Mouse (Mus musculus) CH12.LX (cell line): ENCODE data around the gene St14. TPM values are rescaled to one million over a fixed set of nuclear protein-coding genes. Genes with fewer than 3 reads are reported as not detected.

ENCODE experiments used
- DNase-seq: peaks from one replicate; pipeline ENCODE4 v3.0.0-alpha.2; 2013; ENCODE audit errors: extremely low read depth
- H3K27ac ChIP-seq: 2 replicates; pipeline ENCODE4 v1.5.1; 2012; ENCODE audit warnings: low read depth, mild to moderate bottlenecking, control low read depth, moderate library complexity; ENCODE audit not compliant: insufficient read depth
- H3K27me3 ChIP-seq: replicated peaks from 2 replicates; pipeline ENCODE3; 2012; ENCODE audit warnings: inconsistent platforms
- H3K36me3 ChIP-seq, 2 experiments: replicated peaks in 1 of 2; 2 replicates each; pipeline versions ENCODE3 to v1.6.1; 2012; ENCODE audit warnings: inconsistent platforms in 1 of 2, low read length in 1 of 2, mild to moderate bottlenecking in 1 of 2, mixed read lengths in 1 of 2, moderate library complexity in 1 of 2; ENCODE audit not compliant: control insufficient read depth in 1 of 2, insufficient read depth in 1 of 2
- H3K4me1 ChIP-seq, 2 experiments: 2 replicates each; pipeline ENCODE4 v1.6.1; 2012; ENCODE audit warnings: inconsistent platforms in 1 of 2, moderate library complexity in 1 of 2; ENCODE audit not compliant: insufficient read depth in 2 of 2, control insufficient read depth in 1 of 2
- H3K4me2 ChIP-seq: 2 replicates; pipeline ENCODE4 v1.6.1; 2012; ENCODE audit warnings: low read depth, mild to moderate bottlenecking, control low read depth; ENCODE audit not compliant: poor library complexity, insufficient read depth, severe bottlenecking
- H3K4me3 ChIP-seq, 3 experiments: fragments of 150-350 bp in 1 of 3; sonication (generic) in 1 of 3; replicated peaks in 1 of 3; 2 replicates each; pipeline versions ENCODE3 to v1.5.1; 2011 to 2012; ENCODE audit warnings: low read depth in 2 of 3, low read length in 2 of 3, mild to moderate bottlenecking in 2 of 3, moderate library complexity in 2 of 3, control low read depth in 1 of 3, improper control_type of control experiment in 1 of 3, inconsistent platforms in 1 of 3, mixed read lengths in 1 of 3; ENCODE audit not compliant: poor library complexity in 1 of 3
- H3K79me2 ChIP-seq: replicated peaks from 2 replicates; pipeline ENCODE4 v1.6.1; 2012; ENCODE audit warnings: mild to moderate bottlenecking, moderate library complexity; ENCODE audit not compliant: control insufficient read depth, poor library complexity, insufficient read depth, severe bottlenecking; ENCODE audit errors: extremely low read depth
- H3K9ac ChIP-seq: 2 replicates; pipeline ENCODE4 v1.6.1; 2012; ENCODE audit warnings: low read depth, mild to moderate bottlenecking, control low read depth, moderate library complexity; ENCODE audit not compliant: insufficient read depth
- H3K9me3 ChIP-seq: replicated peaks from 2 replicates; pipeline ENCODE3; 2012; ENCODE audit warnings: low read length, inconsistent platforms, mixed read lengths
- CHD2 ChIP-seq: IDR thresholded peaks from 2 replicates; pipeline ENCODE4 v1.6.1; 2011; ENCODE audit warnings: low read length, improper control_type of control experiment
- GABPA ChIP-seq: IDR thresholded peaks from 2 replicates; pipeline ENCODE4 v1.6.1; 2012; ENCODE audit warnings: low read depth, low read length, improper control_type of control experiment, inconsistent platforms; ENCODE audit not compliant: insufficient replicate concordance
- HCFC1 ChIP-seq: IDR thresholded peaks from 2 replicates; pipeline ENCODE4 v1.6.1; 2012; ENCODE audit warnings: low read depth, mild to moderate bottlenecking, inconsistent platforms, low read length, improper control_type of control experiment
- IRF4 ChIP-seq: IDR thresholded peaks from 2 replicates; pipeline ENCODE4 v1.6.1; 2014; ENCODE audit warnings: low read depth, mild to moderate bottlenecking, inconsistent platforms, low read length, improper control_type of control experiment
- JUND ChIP-seq: conservative IDR thresholded peaks from 2 replicates; pipeline ENCODE4 v1.6.1; 2011; ENCODE audit warnings: low read depth, low read length, improper control_type of control experiment
- KAT2A ChIP-seq: IDR thresholded peaks from 2 replicates; pipeline ENCODE4 v1.6.1; 2012; ENCODE audit warnings: low read length, improper control_type of control experiment, inconsistent platforms; ENCODE audit not compliant: insufficient replicate concordance
- MAFK ChIP-seq: IDR thresholded peaks from 2 replicates; pipeline ENCODE4 v1.6.1; 2011; ENCODE audit warnings: low read length, improper control_type of control experiment; ENCODE audit not compliant: insufficient replicate concordance
- MAX ChIP-seq: IDR thresholded peaks from 2 replicates; pipeline ENCODE4 v1.6.1; 2011; ENCODE audit warnings: low read length, improper control_type of control experiment
- MAZ ChIP-seq: IDR thresholded peaks from 2 replicates; pipeline ENCODE4 v1.6.1; 2012; ENCODE audit warnings: low read depth, mild to moderate bottlenecking, inconsistent platforms, low read length, improper control_type of control experiment, moderate library complexity
- MEF2A ChIP-seq: IDR thresholded peaks from 2 replicates; pipeline ENCODE4 v1.6.1; 2014; ENCODE audit warnings: low read depth, mild to moderate bottlenecking, inconsistent platforms, low read length, improper control_type of control experiment, borderline replicate concordance
- MXI1 ChIP-seq: IDR thresholded peaks from 2 replicates; pipeline ENCODE4 v1.6.1; 2011; ENCODE audit warnings: mild to moderate bottlenecking, low read depth, low read length, improper control_type of control experiment
- NELFE ChIP-seq: IDR thresholded peaks from 2 replicates; pipeline ENCODE4 v1.6.1; 2011; ENCODE audit warnings: low read depth, low read length, improper control_type of control experiment
- PAX5 ChIP-seq: IDR thresholded peaks from 2 replicates; pipeline ENCODE4 v1.6.1; 2012; ENCODE audit warnings: low read length, inconsistent platforms, mixed read lengths
- POLR2AphosphoS2 ChIP-seq: IDR thresholded peaks from 2 replicates; pipeline ENCODE4 v1.6.1; 2011; ENCODE audit warnings: low read depth, low read length, improper control_type of control experiment
- RAD21 ChIP-seq: IDR thresholded peaks from 2 replicates; pipeline ENCODE4 v1.6.1; 2011; ENCODE audit warnings: low read depth, mild to moderate bottlenecking, low read length, improper control_type of control experiment, moderate library complexity
- SMC3 ChIP-seq: IDR thresholded peaks from 2 replicates; pipeline ENCODE4 v1.6.1; 2011; ENCODE audit warnings: low read depth, low read length, improper control_type of control experiment
- TCF12 ChIP-seq: IDR thresholded peaks from 2 replicates; pipeline ENCODE4 v1.6.1; 2014; ENCODE audit warnings: low read depth, mild to moderate bottlenecking, inconsistent platforms, low read length, improper control_type of control experiment
- UBTF ChIP-seq: IDR thresholded peaks from 2 replicates; pipeline ENCODE4 v1.6.1; 2012; ENCODE audit warnings: low read depth, mild to moderate bottlenecking, inconsistent platforms, low read length, improper control_type of control experiment, moderate library complexity
- USF1 ChIP-seq: IDR thresholded peaks from 2 replicates; pipeline ENCODE4 v1.6.1; 2014; ENCODE audit warnings: low read depth, mild to moderate bottlenecking, inconsistent platforms, low read length, improper control_type of control experiment
- ZKSCAN1 ChIP-seq: IDR thresholded peaks from 2 replicates; pipeline ENCODE4 v1.6.1; 2012; ENCODE audit warnings: low read depth, inconsistent platforms, low read length, improper control_type of control experiment, borderline replicate concordance
- ZMIZ1 ChIP-seq: IDR thresholded peaks from 2 replicates; pipeline ENCODE4 v1.6.1; 2012; ENCODE audit warnings: low read depth, mild to moderate bottlenecking, inconsistent platforms, low read length, improper control_type of control experiment
- ZNF384 ChIP-seq: IDR thresholded peaks from 2 replicates; pipeline ENCODE4 v1.6.1; 2012; ENCODE audit warnings: low read depth, low read length, improper control_type of control experiment, inconsistent platforms
- dilution Hi-C: fragments of 300-500 bp; cut with MboI; formaldehyde crosslinking; loops from 2 replicates; pipeline ENCODE4 v1.14.3; 2020; ENCODE audit warnings: low sequenced_read_pairs; ENCODE audit not compliant: extremely low pct_unique_long_range_greater_than_20kb, extremely low pct_ligation_motif_present
- in situ Hi-C: fragments of 300-500 bp; cut with MboI; formaldehyde crosslinking; loops from 3 replicates; pipeline ENCODE4 v1.14.3; 2019; ENCODE audit warnings: low sequenced_read_pairs, low pct_ligation_motif_present, low pct_unique_long_range_greater_than_20kb, mixed read lengths
- polyA plus RNA-seq: library from polyadenylated mRNA; unstranded; fragments of >175 nt; gene quantifications from 2 replicates; pipeline ENCODE4 v1.2.1, GENCODE M21; 2012; ENCODE audit warnings: low read depth; ENCODE audit not compliant: insufficient read length
- total RNA-seq, 2 experiments: library from RNA; depleted of rRNA; stranded (reverse); fragments of 300-350 nt in 1 of 2; fragments of >200 nt in 1 of 2; gene quantifications; 2 replicates each; pipeline ENCODE4 v1.2.3; 2012 to 2014

The St14 gene
- total and polyA plus RNA-seq, 3 experiments = 4.3 to 10.9 (median 8.6) TPM

- no peaks in the 10 kb centered on the region for H3K4me1 ChIP-seq
- DNase-seq = no peak
- no peak overlapping the region for H3K9ac ChIP-seq
- in situ Hi-C loops = no loop called here
- no peak for TF ChIP-seq UBTF
- TF ChIP-seq MEF2A = no peak
- no peak for TF ChIP-seq ZKSCAN1
- no peak for TF ChIP-seq USF1
- TF ChIP-seq MAX = no peak
- TF ChIP-seq, all 38 proteins: peak for 0
- H3K4me2 ChIP-seq = no peak overlapping the region
- no peaks in the 10 kb centered on the region for H3K27me3 ChIP-seq
- dilution Hi-C loops = no loop called here
- no peaks in the 10 kb centered on the region for H3K79me2 ChIP-seq
- H3K4me3 ChIP-seq = no peak overlapping the region
- no peaks in the 10 kb centered on the region for H3K9me3 ChIP-seq
- H3K27ac ChIP-seq = no peak overlapping the region
- peaks cover 0 to 18% of the 10 kb centered on the region in 2 experiments for H3K36me3 ChIP-seq
These were observed 56.8 kb downstream of the St14 start for GRCm38 (mm10) chr9:31074836-31075235.

GRCm38 (mm10) chr9:31073797-31074196 is 57.9 kb downstream of the St14 start:
- no peak overlapping the region for H3K9ac ChIP-seq
- no peaks in the 10 kb centered on the region for H3K9me3 ChIP-seq
- H3K4me1 ChIP-seq = no peaks in the 10 kb centered on the region
- dilution Hi-C loops = no loop called here
- TF ChIP-seq HCFC1 (no peak), CHD2 (no peak), MXI1 (no peak), TCF12 (no peak), POLR2AphosphoS2 (no peak), GABPA (no peak), SMC3 (no peak), PAX5 (no peak), ZMIZ1 (no peak)
- TF ChIP-seq, all 38 proteins: peak for 0
- Histone ChIP-seq H3K36me3 (peaks cover 0 to 23% of the 10 kb centered on the region in 2 experiments), H3K79me2 (no peaks in the 10 kb centered on the region), H3K27ac (no peak overlapping the region), H3K4me3 (no peak overlapping the region), H3K27me3 (no peaks in the 10 kb centered on the region), H3K4me2 (no peak overlapping the region)
- no peak for DNase-seq
- in situ Hi-C loops = no loop called here

DNA sequence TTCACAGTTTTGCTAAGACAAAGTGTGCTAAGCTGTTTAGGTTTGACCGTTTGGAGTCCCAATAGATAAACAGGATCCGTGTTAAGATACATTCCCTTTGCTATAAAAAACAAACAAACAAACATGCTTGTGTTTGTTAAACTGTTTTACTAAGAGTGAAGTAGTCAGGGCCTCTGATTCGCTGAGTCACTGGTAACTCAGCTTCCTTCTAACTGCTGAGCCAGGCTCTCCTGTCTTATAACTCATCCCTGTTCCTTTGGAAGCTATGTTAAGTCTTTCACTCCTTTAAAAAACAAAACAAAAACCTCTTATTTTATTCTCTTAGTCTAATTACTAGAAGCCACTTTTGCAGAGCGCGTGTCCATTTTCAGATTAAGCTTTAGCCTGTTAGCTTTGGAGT is 59.4 kb downstream of the St14 start:
- dilution Hi-C loops (no loop called here), in situ Hi-C loops (no loop called here)
- no peaks in the 10 kb centered on the region for H3K27me3 ChIP-seq
- H3K4me1 ChIP-seq = no peaks in the 10 kb centered on the region
- no peak for DNase-seq
- peaks cover 0 to 28% of the 10 kb centered on the region in 2 experiments for H3K36me3 ChIP-seq
- no peak for TF ChIP-seq RAD21
- no peak for TF ChIP-seq JUND
- TF ChIP-seq IRF4 = no peak
- TF ChIP-seq HCFC1 = no peak
- TF ChIP-seq ZNF384 = no peak
- no peak for TF ChIP-seq MEF2A
- no peak for TF ChIP-seq NELFE
- no peak for TF ChIP-seq MAZ
- TF ChIP-seq ZMIZ1 = no peak
- TF ChIP-seq CHD2 = no peak
- TF ChIP-seq MAFK = no peak
- TF ChIP-seq USF1 = no peak
- TF ChIP-seq PAX5 = no peak
- no peak for TF ChIP-seq KAT2A
- no peaks in the 10 kb centered on the region for H3K9me3 ChIP-seq
- H3K4me3 ChIP-seq = no peak overlapping the region
- no peak overlapping the region for H3K27ac ChIP-seq
- no peaks in the 10 kb centered on the region for H3K79me2 ChIP-seq
- H3K4me2 ChIP-seq = no peak overlapping the region
- H3K9ac ChIP-seq = no peak overlapping the region
